Mouse (Mus musculus): ENCODE measurements around the gene 6030498E09Rik.

GRCm38 (mm10) chrX:38771886-38772285 lies 585 bp upstream of the 6030498E09Rik start:
- TF ChIP-seq CTCF (IDR thresholded peaks at IDR 0.05; ENCODE audit: insufficient read depth, low read depth, low read length), result no peak
- no peak for TF ChIP-seq POLR2A (IDR thresholded peaks at IDR 0.05; ENCODE audit: insufficient read depth, low read depth, low read length)
